Mouse (Mus musculus) cortical plate, adult 2 months (tissue): ENCODE measurements around the gene Arid1b. TPM values are rescaled to one million over a fixed set of nuclear protein-coding genes. Genes with fewer than 3 reads are reported as not detected.

ENCODE experiments used
- H3K27ac ChIP-seq: fragments of 200-500 bp; 2 replicates; pipeline ENCODE4 v1.5.1; 2012; ENCODE audit warnings: low read length, control low read depth, inconsistent platforms; ENCODE audit not compliant: insufficient read depth
- H3K4me1 ChIP-seq: fragments of 200-500 bp; 2 replicates; pipeline ENCODE4 v1.6.1; 2011; ENCODE audit warnings: low read length; ENCODE audit not compliant: control insufficient read depth, insufficient read depth
- H3K4me3 ChIP-seq: fragments of 200-500 bp; 2 replicates; pipeline ENCODE4 v1.5.1; 2011; ENCODE audit warnings: mild to moderate bottlenecking, low read length, control low read depth; ENCODE audit not compliant: insufficient read depth
- CTCF ChIP-seq: fragments of 200-500 bp; IDR thresholded peaks from 2 replicates; pipeline ENCODE4 v1.5.1; 2011; ENCODE audit warnings: mild to moderate bottlenecking, control low read depth, low read length; ENCODE audit not compliant: insufficient read depth; ENCODE audit errors: extremely low read depth
- POLR2A ChIP-seq: fragments of 200-500 bp; IDR thresholded peaks from 2 replicates; pipeline ENCODE4 v1.6.1; 2011; ENCODE audit warnings: mild to moderate bottlenecking, low read length, control low read depth; ENCODE audit not compliant: insufficient read depth; ENCODE audit errors: extremely low read depth
- polyA plus RNA-seq: library from polyadenylated mRNA; depleted of rRNA; stranded (reverse); fragments of >200 nt; gene quantifications from 2 replicates; pipeline ENCODE4 v1.2.3, GENCODE M21; 2012

Gene Arid1b
- polyA plus RNA-seq, 1 experiment, result 22.8 TPM

- no peak for TF ChIP-seq CTCF
- no peak for TF ChIP-seq POLR2A
- Histone ChIP-seq H3K4me3 (no peak overlapping the region), H3K4me1 (peaks cover 26% of the 10 kb centered on the region), H3K27ac (no peak overlapping the region)
These were observed 8.9 kb downstream of the Arid1b start for GRCm38 (mm10) chr17:5002937-5003508.

GRCm38 (mm10) chr17:5004266-5004665, 10.1 kb downstream of the Arid1b start:
- Histone ChIP-seq H3K4me3 (no peak overlapping the region), H3K27ac (no peak overlapping the region), H3K4me1 (peaks cover 35% of the 10 kb centered on the region)
- TF ChIP-seq CTCF (no peak), POLR2A (no peak)

- no peak overlapping the region for H3K27ac ChIP-seq
- peaks cover 38% of the 10 kb centered on the region for H3K4me1 ChIP-seq
- no peak overlapping the region for H3K4me3 ChIP-seq
- TF ChIP-seq CTCF (no peak), POLR2A (no peak)
These were observed 10.6 kb downstream of the Arid1b start for GRCm38 (mm10) chr17:5004706-5005105.

- H3K4me1 ChIP-seq, result peaks cover 40% of the 10 kb centered on the region
- no peak for TF ChIP-seq CTCF
- TF ChIP-seq POLR2A, result no peak
- no peak overlapping the region for H3K27ac ChIP-seq
- H3K4me3 ChIP-seq, result no peak overlapping the region
These were observed 11.2 kb downstream of the Arid1b start for GRCm38 (mm10) chr17:5005285-5005684.

- TF ChIP-seq POLR2A (no peak), CTCF (no peak)
- H3K27ac ChIP-seq, result no peak overlapping the region
- H3K4me3 ChIP-seq, result no peak overlapping the region
- H3K4me1 ChIP-seq, result peaks cover 33% of the 10 kb centered on the region
These were observed 13.1 kb downstream of the Arid1b start for GRCm38 (mm10) chr17:5007156-5007658.

GRCm38 (mm10) chr17:5008236-5008635, 14.1 kb downstream of the Arid1b start:
- Histone ChIP-seq H3K4me3 (no peak overlapping the region), H3K4me1 (peaks cover 30% of the 10 kb centered on the region), H3K27ac (no peak overlapping the region)
- no peak for TF ChIP-seq POLR2A

GRCm38 (mm10) chr17:5008761-5009160, 14.6 kb downstream of the Arid1b start:
- Histone ChIP-seq H3K4me3 (no peak overlapping the region), H3K4me1 (peaks cover 30% of the 10 kb centered on the region), H3K27ac (no peak overlapping the region)
- TF ChIP-seq POLR2A (no peak), CTCF (no peak)

- no peak for TF ChIP-seq POLR2A
- no peak for TF ChIP-seq CTCF
- peaks cover 27% of the 10 kb centered on the region for H3K4me1 ChIP-seq
- no peak overlapping the region for H3K4me3 ChIP-seq
- H3K27ac ChIP-seq, result no peak overlapping the region
These were observed 15.6 kb downstream of the Arid1b start for GRCm38 (mm10) chr17:5009526-5010260.

- TF ChIP-seq CTCF, result no peak
- TF ChIP-seq POLR2A, result no peak
- Histone ChIP-seq H3K4me1 (peaks cover 27% of the 10 kb centered on the region), H3K27ac (no peak overlapping the region), H3K4me3 (no peak overlapping the region)
These were observed 16.6 kb downstream of the Arid1b start for GRCm38 (mm10) chr17:5010781-5011180.

- Histone ChIP-seq H3K27ac (no peak overlapping the region), H3K4me3 (no peak overlapping the region), H3K4me1 (peaks cover 23% of the 10 kb centered on the region)
- TF ChIP-seq POLR2A (no peak), CTCF (no peak)
These were observed 18.0 kb downstream of the Arid1b start for GRCm38 (mm10) chr17:5012091-5012490.
